Mouse (Mus musculus): ENCODE data around the gene Zfp811. TPM values are rescaled to one million over a fixed set of nuclear protein-coding genes. Genes with fewer than 3 reads are reported as not detected.
"Not testable (repeated sequence)": the region's sequence is repeated elsewhere in the genome, so short reads cannot be mapped to it uniquely, and the experiment has no call there.

Gene Zfp811
- polyA plus RNA-seq (2015; fragmentation: Nextera tagmentation; extraction: Ambion mirVana) = 40.9 TPM in 2 replicates

DNA sequence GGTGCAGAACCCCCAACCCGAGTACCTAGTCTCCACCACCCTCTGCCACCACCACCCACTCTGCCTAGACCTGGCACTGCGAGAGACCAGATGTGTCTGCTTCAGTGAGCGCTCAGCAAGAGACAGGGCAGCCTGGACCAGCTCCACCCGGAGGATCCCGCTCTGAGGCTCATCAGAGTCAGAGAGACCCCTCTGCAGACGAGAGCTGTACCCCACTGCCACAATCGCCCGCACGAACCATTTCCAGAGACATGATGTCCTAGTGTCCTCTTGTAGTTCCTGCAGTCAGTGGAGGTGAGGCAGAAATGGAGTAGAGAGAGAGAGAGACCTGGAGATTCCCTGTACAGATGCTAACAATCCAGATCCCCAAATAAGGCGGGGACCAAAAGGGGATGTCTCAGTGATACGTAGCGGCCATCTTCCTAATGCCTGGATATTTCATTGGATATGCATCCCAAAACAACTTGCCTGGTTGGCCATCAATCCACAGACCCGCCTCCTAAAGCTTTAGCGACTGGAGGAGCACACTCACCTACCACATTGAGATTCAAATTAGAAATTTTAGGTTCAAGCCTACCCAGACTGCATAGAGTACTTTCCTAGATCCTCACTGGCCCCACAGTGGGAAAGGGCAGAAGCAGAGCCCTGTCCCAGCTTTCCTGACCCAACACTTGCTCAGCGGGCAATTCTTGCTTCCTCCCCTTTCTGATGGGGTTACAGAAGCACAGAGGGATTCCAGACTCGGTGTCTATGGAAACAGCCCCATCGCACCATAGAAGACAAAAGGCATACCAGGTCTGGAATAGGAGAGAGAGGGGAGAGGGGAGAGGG, at the start of gene Zfp811:
TSS of gene Zfp811 (minus strand) at position 388 of the 831 bp plus-strand sequence.
- peak within 1 kb of the TSS; percentile 69 for H3K4me2 ChIP-seq (replicated peaks)
- peak within 1 kb of the TSS; percentile 76 for H3K9ac ChIP-seq (replicated peaks)
- no peaks in the 10 kb centered on the region for H3K27me3 ChIP-seq
- whole genome bisulfite sequencing = under 1% methylated on average over 17 of the region's 17 CpGs
- peaks cover 24% of the 10 kb centered on the region for H3K4me1 ChIP-seq
- peak; percentile 94 for ATAC-seq (replicated peaks)
- H3K9me3 ChIP-seq = no peaks in the 10 kb centered on the region
- H3K4me3 ChIP-seq = peak within 1 kb of the TSS; percentile 60
- H3K36me3 ChIP-seq = peaks cover 5% of the 10 kb centered on the region
- peak within 1 kb of the TSS; percentile 91 for H3K27ac ChIP-seq (replicated peaks)

DNA sequence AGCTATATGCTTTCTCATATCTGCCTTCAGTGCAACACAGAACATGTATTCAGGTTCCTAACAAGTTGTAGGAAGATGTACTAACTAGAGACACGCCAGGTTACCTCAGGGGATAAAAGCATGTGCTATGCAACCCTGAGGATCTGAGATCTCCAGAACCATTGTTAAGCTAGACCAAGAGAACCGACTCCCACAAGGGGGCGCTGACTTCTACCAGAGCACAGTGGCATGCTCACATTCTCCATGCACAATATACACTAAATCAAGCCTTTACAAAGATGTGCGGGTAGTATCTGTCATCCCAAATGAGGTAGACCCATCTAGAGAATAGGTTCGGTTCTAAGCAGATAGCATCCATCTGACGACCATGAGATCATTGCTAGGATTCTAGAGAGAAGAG, 47.0 kb upstream of the Zfp811 start:
- H3K4me1 ChIP-seq; H3K36me3 ChIP-seq; H3K9ac ChIP-seq (replicated peaks); ATAC-seq (replicated peaks); H3K4me2 ChIP-seq (replicated peaks); H3K9me3 ChIP-seq; H3K4me3 ChIP-seq; H3K27ac ChIP-seq (replicated peaks); H3K27me3 ChIP-seq: not testable (repeated sequence)
- 73% methylated on average over 4 of the region's 6 CpGs for WGBS

DNA sequence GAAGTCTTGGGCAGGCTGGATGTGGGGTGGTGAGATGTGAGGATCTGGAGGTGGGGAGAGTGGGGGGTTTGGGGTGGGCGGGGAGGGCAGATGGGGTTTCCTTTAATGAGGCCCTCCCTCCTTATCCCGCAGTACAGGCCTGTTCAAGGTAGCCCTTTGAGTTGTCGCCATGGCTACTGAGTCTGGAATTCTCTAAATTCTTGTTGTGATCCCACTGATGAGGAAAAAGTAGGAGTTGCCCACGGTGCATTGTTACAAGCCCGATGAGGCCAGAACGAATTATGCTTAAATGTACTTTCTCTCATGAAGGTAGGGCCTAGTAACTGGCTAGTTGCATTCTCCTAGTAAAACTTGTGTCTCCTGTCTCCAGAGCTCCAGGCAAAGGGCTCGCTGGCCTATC, 41.9 kb upstream of the Zfp811 start:
- Histone ChIP-seq H3K4me3 (no peak overlapping the region), H3K27ac (replicated peaks) (no peak overlapping the region), H3K4me1 (no peaks in the 10 kb centered on the region), H3K27me3 (no peaks in the 10 kb centered on the region), H3K9ac (replicated peaks) (no peak overlapping the region), H3K4me2 (replicated peaks) (no peak overlapping the region), H3K9me3 (no peaks in the 10 kb centered on the region), H3K36me3 (no peaks in the 10 kb centered on the region)
- ATAC-seq (replicated peaks) = no peak
- 18% methylated on average over 7 of the region's 7 CpGs for WGBS

DNA sequence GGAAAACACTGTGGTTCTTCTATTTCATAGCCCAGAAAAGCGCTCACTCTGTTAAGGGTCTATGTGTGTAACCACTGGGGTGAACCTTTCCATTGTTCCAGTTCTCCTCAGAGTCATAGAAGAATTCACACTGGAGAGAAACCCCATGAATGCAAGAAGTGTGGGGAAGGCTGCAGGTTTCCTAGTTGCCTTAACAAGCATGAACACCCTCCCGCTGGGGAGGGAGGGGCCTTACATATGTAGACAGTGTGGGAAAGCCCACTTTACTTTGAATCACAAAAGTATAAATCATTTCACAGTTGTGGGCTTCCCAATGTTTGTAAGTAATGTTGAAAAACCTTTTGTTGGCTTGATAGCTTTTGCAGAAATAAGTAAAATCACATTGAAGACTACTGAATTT, 31.7 kb upstream of the Zfp811 start:
- no peak overlapping the region for H3K4me3 ChIP-seq
- H3K9ac ChIP-seq (replicated peaks) = no peak overlapping the region
- H3K4me2 ChIP-seq (replicated peaks) = no peak overlapping the region
- 74% methylated on average over 2 of the region's 2 CpGs for WGBS
- ATAC-seq (replicated peaks) = no peak
- no peaks in the 10 kb centered on the region for H3K4me1 ChIP-seq
- no peaks in the 10 kb centered on the region for H3K36me3 ChIP-seq
- no peak overlapping the region for H3K27ac ChIP-seq (replicated peaks)
- H3K9me3 ChIP-seq = no peaks in the 10 kb centered on the region; the same call in 1 of the 2 replicates
- H3K27me3 ChIP-seq = no peaks in the 10 kb centered on the region

DNA sequence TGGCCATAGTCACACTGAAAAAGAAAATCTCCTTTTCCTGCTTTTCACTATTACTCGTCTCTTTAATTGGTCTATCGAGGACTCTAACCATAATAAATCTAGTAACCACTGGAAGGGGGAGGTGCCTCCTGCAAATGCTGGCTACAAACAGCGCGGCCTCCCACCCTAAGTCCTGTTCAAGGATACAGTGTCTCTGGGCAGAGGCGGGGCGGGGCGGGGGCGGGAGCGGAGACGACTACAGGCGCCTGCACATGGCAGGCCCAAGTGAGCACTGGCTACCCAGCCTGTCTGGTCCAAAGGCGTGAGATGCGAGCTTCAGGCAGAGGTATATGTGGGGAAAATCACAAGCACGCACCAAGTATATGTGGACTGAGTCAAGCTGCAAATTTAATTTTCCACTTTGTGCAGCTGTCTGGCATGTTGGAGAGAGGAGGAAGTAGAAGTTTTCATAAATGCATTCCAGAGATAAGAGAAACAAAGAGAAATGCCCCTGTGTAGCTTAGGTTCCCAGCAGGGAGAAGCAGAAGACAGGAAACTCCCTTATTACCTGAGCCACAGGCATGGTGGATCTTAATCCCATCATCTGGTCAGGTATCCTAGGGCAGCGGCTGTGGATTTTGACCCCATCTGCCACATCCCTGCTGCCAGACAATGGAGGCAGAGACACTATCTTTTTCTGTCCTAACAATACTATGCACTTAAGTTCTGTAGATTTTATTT, 29.5 kb upstream of the Zfp811 start:
- no peak for ATAC-seq (replicated peaks)
- Histone ChIP-seq H3K4me3 (no peak overlapping the region), H3K27me3 (no peaks in the 10 kb centered on the region), H3K4me1 (no peaks in the 10 kb centered on the region), H3K36me3 (no peaks in the 10 kb centered on the region), H3K9me3 (no peaks in the 10 kb centered on the region; the same call in 1 of the 2 replicates), H3K9ac (replicated peaks) (no peak overlapping the region), H3K27ac (replicated peaks) (no peak overlapping the region), H3K4me2 (replicated peaks) (no peak overlapping the region)
- WGBS = 35% methylated on average over 15 of the region's 15 CpGs

DNA sequence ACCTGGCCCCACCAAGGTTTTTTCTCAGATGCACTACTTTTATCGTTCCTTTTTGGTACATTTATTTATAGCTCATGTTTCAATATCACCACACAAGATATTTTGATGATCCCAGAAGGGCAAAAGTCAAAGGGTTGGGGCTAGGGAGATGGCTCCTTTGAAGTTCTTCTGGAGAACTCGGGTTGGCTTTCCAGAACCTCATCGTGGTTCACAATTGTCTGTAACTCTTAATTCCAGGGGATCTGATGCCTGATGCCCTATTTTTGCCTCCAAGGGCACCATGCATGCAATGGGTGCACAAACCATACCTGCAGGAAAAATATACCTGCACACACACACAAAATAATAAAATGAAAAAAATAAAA, 20.7 kb upstream of the Zfp811 start:
- peaks cover 13% of the 10 kb centered on the region for H3K4me1 ChIP-seq
- H3K27me3 ChIP-seq = no peaks in the 10 kb centered on the region
- ATAC-seq (replicated peaks) = peak; percentile 36
- H3K36me3 ChIP-seq = peaks cover 11% of the 10 kb centered on the region
- H3K4me2 ChIP-seq (replicated peaks) = peak overlapping the region; percentile 75
- H3K9ac ChIP-seq (replicated peaks) = no peak overlapping the region; the same call in 1 of the 2 replicates
- WGBS = 34% methylated on average over 3 of the region's 3 CpGs
- H3K4me3 ChIP-seq = peak overlapping the region; percentile 82
- H3K27ac ChIP-seq (replicated peaks) = no peak overlapping the region
- H3K9me3 ChIP-seq = no peaks in the 10 kb centered on the region

DNA sequence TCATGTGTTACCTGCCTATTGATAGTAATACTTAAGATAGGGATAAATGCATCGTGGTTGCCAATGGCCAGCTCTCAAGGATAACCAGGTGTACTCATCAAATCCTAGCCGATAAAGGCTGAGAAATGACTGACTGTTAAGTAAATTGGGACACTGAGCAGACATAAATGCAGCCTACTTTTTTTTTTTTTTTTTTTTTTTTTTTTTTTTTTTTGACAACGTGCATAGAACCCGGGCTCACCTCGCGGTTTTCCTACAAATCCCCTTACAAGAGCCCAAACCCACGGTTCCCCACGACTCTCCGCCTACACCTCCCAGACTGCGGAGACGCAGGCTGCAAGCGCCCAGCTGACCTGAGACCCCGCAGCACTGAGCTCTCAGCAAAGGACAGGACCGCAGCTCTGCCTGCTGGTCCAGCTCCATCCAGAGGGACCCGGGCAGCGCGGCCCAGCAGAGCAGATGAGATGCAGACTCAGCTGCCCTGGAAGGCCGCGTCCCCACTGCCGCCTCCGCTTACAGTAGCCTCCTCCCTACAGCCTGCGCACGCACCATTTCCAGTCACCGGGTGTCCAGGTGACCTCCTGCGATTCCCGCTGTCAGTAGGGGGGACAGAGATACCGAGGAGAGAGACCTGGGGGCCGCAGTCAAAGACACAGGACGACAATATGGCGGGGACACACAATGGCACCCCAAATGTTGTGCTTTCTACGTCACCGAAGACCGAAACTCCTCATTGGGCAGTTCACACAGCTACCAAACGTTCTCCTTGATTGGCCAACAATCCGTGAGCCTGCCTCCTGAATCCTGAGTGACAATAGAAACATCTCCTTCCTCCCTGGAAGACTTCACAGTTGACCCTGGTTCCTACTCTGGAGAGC, 20.0 kb upstream of the Zfp811 start, which contains the start of gene Zfp799:
TSS of gene Zfp799 (minus strand) at position 722 of the 878 bp plus-strand sequence.
- H3K4me1 ChIP-seq = peaks cover 13% of the 10 kb centered on the region
- H3K4me2 ChIP-seq (replicated peaks) = peak within 1 kb of the TSS; percentile 75
- whole genome bisulfite sequencing = 1% methylated on average over 35 of the region's 35 CpGs
- ATAC-seq (replicated peaks) = peak; percentile 100
- peak within 1 kb of the TSS; percentile 96 for H3K9ac ChIP-seq (replicated peaks)
- no peaks in the 10 kb centered on the region for H3K9me3 ChIP-seq
- H3K27me3 ChIP-seq = no peaks in the 10 kb centered on the region
- H3K27ac ChIP-seq (replicated peaks) = peak within 1 kb of the TSS; percentile 79
- H3K4me3 ChIP-seq = peak within 1 kb of the TSS; percentile 82
- peaks cover 16% of the 10 kb centered on the region for H3K36me3 ChIP-seq

DNA sequence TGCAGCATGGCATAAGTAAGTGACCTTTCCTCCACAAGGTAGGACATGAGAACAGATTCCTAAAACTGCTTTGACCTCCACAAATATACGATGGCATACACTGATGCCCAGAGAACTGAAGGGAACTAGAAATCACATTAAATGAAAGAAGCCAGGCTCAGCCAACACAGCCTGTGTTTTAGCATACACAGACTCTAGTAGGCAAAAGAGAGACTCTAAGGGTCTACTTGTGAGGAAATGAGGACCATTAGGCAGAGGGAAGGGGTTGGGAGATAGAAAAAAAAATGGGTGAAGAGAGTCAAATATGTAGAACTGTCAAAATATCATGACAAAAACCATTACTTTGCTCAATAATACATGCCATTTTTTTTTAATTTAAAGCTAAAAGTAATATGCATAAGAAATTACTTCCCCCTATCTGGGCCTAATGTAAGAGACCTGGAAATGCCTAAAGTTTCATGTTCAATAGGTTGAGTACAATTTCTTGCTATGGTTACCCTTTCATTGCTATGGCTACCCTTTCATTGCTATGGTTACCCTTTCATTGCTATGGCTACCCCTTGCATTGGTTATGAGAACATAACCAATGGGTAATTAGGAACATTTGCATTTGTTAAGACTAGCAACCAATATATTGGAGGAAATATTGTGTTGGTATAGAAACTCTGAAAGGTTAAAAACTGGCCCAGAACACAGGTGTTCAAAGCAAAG, 6.5 kb upstream of the Zfp811 start:
- Histone ChIP-seq H3K4me2 (replicated peaks) (no peak overlapping the region), H3K4me1 (peaks cover 6% of the 10 kb centered on the region), H3K27me3 (no peaks in the 10 kb centered on the region), H3K36me3 (peaks cover 47% of the 10 kb centered on the region), H3K27ac (replicated peaks) (no peak overlapping the region; the same call in none of the 2 replicates), H3K9ac (replicated peaks) (no peak overlapping the region), H3K4me3 (no peak overlapping the region), H3K9me3 (no peaks in the 10 kb centered on the region)
- WGBS = 35% methylated on average over 1 of the region's 1 CpGs
- 0 out of 2 replicates have a peak, but pooled peaks have one; percentile 46 for ATAC-seq (replicated peaks)

DNA sequence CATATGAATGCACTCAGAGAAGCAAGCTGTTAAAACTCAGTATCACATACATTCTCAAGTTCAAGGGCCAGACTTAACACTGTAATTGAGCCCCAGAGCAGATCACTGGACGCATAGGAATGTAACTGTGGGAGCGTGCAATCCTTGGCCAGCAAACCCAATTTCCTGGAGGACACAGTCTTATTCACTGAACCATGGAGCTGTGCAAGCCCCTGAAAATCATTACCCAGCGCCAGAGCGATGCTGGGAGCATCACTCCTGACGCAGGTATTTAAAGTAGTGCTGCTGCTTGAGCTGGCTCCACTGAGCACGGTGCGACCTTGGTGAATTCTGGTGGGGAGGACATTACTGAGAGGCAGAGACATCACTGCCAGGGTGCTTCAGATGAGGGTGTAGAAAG, 4.4 kb upstream of the Zfp811 start:
- WGBS = 84% methylated on average over 7 of the region's 7 CpGs
- no peak overlapping the region for H3K9ac ChIP-seq (replicated peaks)

DNA sequence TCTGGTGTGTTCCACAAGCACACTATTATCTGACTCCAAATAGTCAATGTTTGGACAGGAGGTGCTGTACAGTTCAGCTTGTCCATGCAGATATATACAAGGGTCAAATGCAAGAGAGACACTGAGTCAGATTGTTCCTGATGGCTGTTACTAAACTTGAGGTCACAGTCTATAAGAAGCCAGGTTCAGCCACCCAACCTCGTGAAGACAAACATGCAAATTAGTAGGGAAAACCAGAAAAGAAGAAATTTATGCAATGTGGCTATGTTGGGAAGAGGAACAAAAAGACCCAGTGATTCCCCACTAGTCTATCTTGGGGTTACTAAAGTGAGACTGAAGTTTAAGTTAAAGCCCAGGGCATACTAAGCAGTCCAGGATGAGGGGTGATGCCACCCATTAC, 917 bp upstream of the Zfp811 start:
- 28% methylated on average over 1 of the region's 1 CpGs for WGBS
- Histone ChIP-seq H3K27me3 (no peaks in the 10 kb centered on the region), H3K36me3 (peaks cover 10% of the 10 kb centered on the region), H3K9me3 (no peaks in the 10 kb centered on the region), H3K4me2 (replicated peaks) (no peak overlapping the region), H3K9ac (replicated peaks) (no peak overlapping the region), H3K27ac (replicated peaks) (no peak overlapping the region), H3K4me3 (no peak overlapping the region), H3K4me1 (peaks cover 24% of the 10 kb centered on the region)
- ATAC-seq (replicated peaks) = no peak

More for the DNA sequence above, 4.4 kb upstream of the Zfp811 start:
- Histone ChIP-seq H3K4me1 (peaks cover 9% of the 10 kb centered on the region), H3K4me2 (replicated peaks) (no peak overlapping the region), H3K4me3 (no peak overlapping the region), H3K9me3 (no peaks in the 10 kb centered on the region), H3K27me3 (no peaks in the 10 kb centered on the region), H3K36me3 (peaks cover 30% of the 10 kb centered on the region), H3K27ac (replicated peaks) (no peak overlapping the region)
- ATAC-seq (replicated peaks) = no peak

DNA sequence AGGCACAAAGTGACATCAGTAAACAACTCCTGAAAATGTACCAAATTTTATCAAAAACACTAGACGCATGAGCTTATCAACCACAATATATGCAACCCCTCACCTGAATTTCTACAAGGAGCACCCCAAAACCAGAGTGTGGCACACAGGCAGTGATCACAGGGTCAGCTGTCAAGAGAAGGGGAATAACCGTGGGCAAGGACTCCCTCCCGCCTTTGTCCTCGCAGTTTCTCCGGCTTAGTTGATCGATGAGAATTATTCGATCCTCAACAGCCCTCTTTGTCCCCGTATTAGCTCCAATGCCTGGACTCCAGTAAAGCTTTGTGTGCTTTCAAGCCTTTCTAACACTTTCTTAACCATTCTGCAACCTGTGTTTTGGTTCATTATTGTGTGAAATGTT, 810 bp downstream of the Zfp811 start:
- peak overlapping the region; percentile 60 for H3K4me3 ChIP-seq
- H3K27ac ChIP-seq (replicated peaks) = peak overlapping the region; percentile 91
- H3K4me1 ChIP-seq = peaks cover 24% of the 10 kb centered on the region
- no peaks in the 10 kb centered on the region for H3K27me3 ChIP-seq
- no peaks in the 10 kb centered on the region for H3K36me3 ChIP-seq
- H3K9ac ChIP-seq (replicated peaks) = peak overlapping the region; percentile 76
- H3K9me3 ChIP-seq = no peaks in the 10 kb centered on the region
- ATAC-seq (replicated peaks) = 0 out of 2 replicates have a peak, but pooled peaks have one; percentile 2
- 3% methylated on average over 8 of the region's 8 CpGs for WGBS
- peak overlapping the region; percentile 69 for H3K4me2 ChIP-seq (replicated peaks)

All from forebrain, embryonic 15.5 days (tissue).